Comparison of ENCODE assay signal across 9 mouse cellular contexts in genomic region chr1:135347498-135348169, GRCm38 (mm10). TPM values are rescaled to one million over a fixed set of nuclear protein-coding genes. Genes with fewer than 3 reads are reported as not detected.
A peak's percentile ranks its signal among the peaks of the same experiment; 100 is the strongest.
DNase-seq lines count a peak whose midpoint lies in the region; ATAC-seq and TF ChIP-seq lines count a peak whose summit lies in the region.
"Had no signal": no experiment of that assay in that cellular context is flagged by ENCODE, and none has a peak within 500 bp of the region (broad histone marks: within the 10 kb centered on the region; RNA-seq: fewer than 3 reads in every experiment).

No protein-coding gene starts in this region.

- no peaks in the 10 kb centered on the region for H3K4me1 ChIP-seq in intestine, embryonic 14.5 days (replicated peaks; ENCODE audit: control insufficient read depth, insufficient read depth, low read length)
- H3K4me1 ChIP-seq in intestine, postnatal 0 days (replicated peaks; ENCODE audit: control insufficient read depth, insufficient read depth, low read length) = peaks cover 4% of the 10 kb centered on the region; the same call in 1 of the 2 replicates
- H3K4me1 ChIP-seq in embryonic fibroblast, embryonic 13.5 days (ENCODE audit: control insufficient read depth, insufficient read depth, low read length) = peaks cover 17% of the 10 kb centered on the region
- 0 out of 2 replicates have a peak, but pooled peaks cover 4% of the 10 kb centered on the region for H3K4me1 ChIP-seq in lung, adult 2 months (ENCODE audit: control insufficient read depth, insufficient read depth, low read length)

- H3K4me3 ChIP-seq in intestine, embryonic 14.5 days (ENCODE audit: low read depth, low read length) = no peak overlapping the region
- no peak overlapping the region for H3K4me3 ChIP-seq in intestine, postnatal 0 days (ENCODE audit: low read depth, low read length)
- no peak overlapping the region for H3K4me3 ChIP-seq in embryonic fibroblast, embryonic 13.5 days (ENCODE audit: insufficient read depth, low read length)
- no peak overlapping the region for H3K4me3 ChIP-seq in lung, adult 2 months (replicated peaks; ENCODE audit: extremely low read depth, low read depth, low read length)

- no peak for ATAC-seq in intestine, embryonic 14.5 days (replicated peaks; ENCODE audit: low FRiP score, low TSS enrichment, low read depth)
- ATAC-seq in intestine, postnatal 0 days = no peak
- no peak for ATAC-seq in activated CD4-positive, CD25-positive, alpha-beta regulatory T cell, adult 4 months

- no peaks in the 10 kb centered on the region for H3K36me3 ChIP-seq in intestine, embryonic 14.5 days (ENCODE audit: control insufficient read depth, insufficient read depth, low read length)
- H3K36me3 ChIP-seq in intestine, postnatal 0 days (ENCODE audit: control insufficient read depth, insufficient read depth) = no peaks in the 10 kb centered on the region
- H3K36me3 ChIP-seq: G1E had no signal

- H3K4me2 ChIP-seq in intestine, embryonic 14.5 days (ENCODE audit: low read length) = no peak overlapping the region
- H3K4me2 ChIP-seq in intestine, postnatal 0 days (replicated peaks; ENCODE audit: low read depth) = no peak overlapping the region

- H3K27me3 ChIP-seq in intestine, embryonic 14.5 days (replicated peaks; ENCODE audit: control insufficient read depth, insufficient read depth, low read length) = no peaks in the 10 kb centered on the region
- H3K27me3 ChIP-seq in intestine, postnatal 0 days (replicated peaks; ENCODE audit: control insufficient read depth, insufficient read depth, low read length) = no peaks in the 10 kb centered on the region

- TF ChIP-seq POLR2A in embryonic fibroblast, embryonic 13.5 days (IDR thresholded peaks at IDR 0.05; ENCODE audit: low read depth, low read length) = no peak
- TF ChIP-seq POLR2A in lung, adult 2 months (IDR thresholded peaks at IDR 0.05; ENCODE audit: borderline replicate concordance, extremely low read depth, low read depth, low read length) = no peak

- H3K9ac ChIP-seq in intestine, embryonic 14.5 days (ENCODE audit: low read length) = no peak overlapping the region
- no peak overlapping the region for H3K9ac ChIP-seq in intestine, postnatal 0 days (ENCODE audit: low read depth, low read length)

- no peak for DNase-seq in intestine, embryonic 14.5 days (ENCODE audit: low spot score)
- peak; percentile 50 for DNase-seq in MN1 (ENCODE audit: low spot score)
- peak; percentile 26 for DNase-seq in lung, adult 2 months
- no peak for DNase-seq in urinary bladder, adult 2 months (ENCODE audit: low spot score)
- no peak for DNase-seq in thymus, postnatal 25 days

- 37% methylated on average over 4 of the region's 4 CpGs for WGBS in intestine, embryonic 14.5 days
- WGBS in intestine, postnatal 0 days = 41% methylated on average over 4 of the region's 4 CpGs
- 29% methylated on average over 4 of the region's 4 CpGs for WGBS in lung, adult 2 months

- H3K27ac ChIP-seq in intestine, embryonic 14.5 days (ENCODE audit: low read depth) = 0 out of 2 replicates have a peak overlapping the region, but pooled peaks have one; percentile 0
- no peak overlapping the region; the same call in 1 of the 2 replicates for H3K27ac ChIP-seq in intestine, postnatal 0 days (ENCODE audit: low read depth, low read length)
- H3K27ac ChIP-seq in embryonic fibroblast, embryonic 13.5 days (ENCODE audit: insufficient read depth, low read length) = peak overlapping the region; percentile 95

- TF ChIP-seq CTCF in intestine, postnatal 0 days (IDR thresholded peaks at IDR 0.05; ENCODE audit: low read depth) = no peak
- no peak for TF ChIP-seq CTCF in embryonic fibroblast, embryonic 13.5 days (IDR thresholded peaks at IDR 0.05; ENCODE audit: borderline replicate concordance, insufficient read depth, low read length)
- no peak for TF ChIP-seq CTCF in lung, adult 2 months (IDR thresholded peaks at IDR 0.05; ENCODE audit: insufficient read depth, low read length)

- no peaks in the 10 kb centered on the region for H3K9me3 ChIP-seq in intestine, embryonic 14.5 days (ENCODE audit: control insufficient read depth, low read length)
- H3K9me3 ChIP-seq in intestine, postnatal 0 days (ENCODE audit: control insufficient read depth) = no peaks in the 10 kb centered on the region
- H3K9me3 ChIP-seq: G1E had no signal

RNA-seq across cellular contexts. Expression of gene Lmod1, which starts 23.0 kb away (rescaled TPM):
- polyA plus RNA-seq in intestine, embryonic 14.5 days (2014; fragmentation: Nextera tagmentation; extraction: Ambion mirVana) = 10.1 and 11.0 TPM in 2 replicates
- 11.8 and 13.5 TPM in 2 replicates for polyA plus RNA-seq in intestine, postnatal 0 days (2015; fragmentation: Nextera tagmentation; extraction: Ambion mirVana)
- polyA plus RNA-seq in embryonic fibroblast, embryonic 13.5 days (2011; ENCODE audit: insufficient read length, low read depth, missing spikeins) = 47.9 and 79.9 TPM in 2 replicates
- polyA plus RNA-seq in lung, adult 2 months (2012; rRNA removed) = 9.3 and 12.9 TPM in 2 replicates
- not detected for polyA plus RNA-seq in activated CD4-positive, CD25-positive, alpha-beta regulatory T cell, adult 4 months (2017; shearing (Covaris generic))
- polyA plus RNA-seq in urinary bladder, adult 2 months (2012; rRNA removed) = 146 and 250 TPM in 2 replicates
- polyA plus RNA-seq: G1E had no signal

RNA-seq across cellular contexts. Expression of gene Shisa4, which starts 27.4 kb away (rescaled TPM):
- 27.3 and 28.7 TPM in 2 replicates for polyA plus RNA-seq in intestine, embryonic 14.5 days (2014; fragmentation: Nextera tagmentation; extraction: Ambion mirVana)
- polyA plus RNA-seq in intestine, postnatal 0 days (2015; fragmentation: Nextera tagmentation; extraction: Ambion mirVana) = 12.4 and 13.1 TPM in 2 replicates
- 82.8 and 101 TPM in 2 replicates for polyA plus RNA-seq in embryonic fibroblast, embryonic 13.5 days (2011; ENCODE audit: insufficient read length, low read depth, missing spikeins)
- polyA plus RNA-seq in lung, adult 2 months (2012; rRNA removed) = 14.0 and 16.7 TPM in 2 replicates
- not detected for polyA plus RNA-seq in activated CD4-positive, CD25-positive, alpha-beta regulatory T cell, adult 4 months (2017; shearing (Covaris generic))
- polyA plus RNA-seq in urinary bladder, adult 2 months (2012; rRNA removed) = 16.8 and 17.7 TPM in 2 replicates
- polyA plus RNA-seq: G1E had no signal

RNA-seq across cellular contexts. Expression of gene Timm17a, which starts 34.1 kb away (rescaled TPM):
- 229 and 234 TPM in 2 replicates for polyA plus RNA-seq in intestine, embryonic 14.5 days (2014; fragmentation: Nextera tagmentation; extraction: Ambion mirVana)
- polyA plus RNA-seq in intestine, postnatal 0 days (2015; fragmentation: Nextera tagmentation; extraction: Ambion mirVana) = 257 and 271 TPM in 2 replicates
- 108 and 181 TPM in 2 replicates for polyA plus RNA-seq in embryonic fibroblast, embryonic 13.5 days (2011; ENCODE audit: insufficient read length, low read depth, missing spikeins)
- polyA plus RNA-seq in lung, adult 2 months (2012; rRNA removed) = 29.6 and 51.9 TPM in 2 replicates
- 100 to 1,000 TPM; 181 to 212 TPM for polyA plus RNA-seq in activated CD4-positive, CD25-positive, alpha-beta regulatory T cell, adult 4 months (2017; shearing (Covaris generic))
- polyA plus RNA-seq in urinary bladder, adult 2 months (2012; rRNA removed) = 80.8 and 92.8 TPM in 2 replicates

Comparison
In these comparisons a context has a peak if more than half of its experiments do, and no peak if none do; other contexts are left out.
1. DNase-seq: peak in MN1 (single experiment) and lung, adult 2 months (single experiment); none in intestine, embryonic 14.5 days (single experiment), urinary bladder, adult 2 months (single experiment) and thymus, postnatal 25 days (single experiment).
2. RNA of gene Shisa4, which starts 27.4 kb away (polyA plus RNA-seq): 82.8 to 101 TPM in embryonic fibroblast, embryonic 13.5 days, 27.3 to 28.7 TPM in intestine, embryonic 14.5 days, 16.8 to 17.7 TPM in urinary bladder, adult 2 months, 14.0 to 16.7 TPM in lung, adult 2 months and 12.4 to 13.1 TPM in intestine, postnatal 0 days; not detected in activated CD4-positive, CD25-positive, alpha-beta regulatory T cell, adult 4 months; every median in the first group is over 10 times any median in the second.